Mouse (Mus musculus) lung, postnatal 4 days (tissue): ENCODE data around the gene Heatr6.

ENCODE experiments used
- DNase-seq, 2 experiments: peaks; one replicate each; pipeline ENCODE4 v3.0.0; 2021

Heatr6 gene

GRCm38 (mm10) chr11:83753581-83754181 lies at the start of gene Heatr6:
Gene Heatr6, plus strand, starts transcription at chr11:83753696.
- DNase-seq: peak; percentile 93 to 94

DNA sequence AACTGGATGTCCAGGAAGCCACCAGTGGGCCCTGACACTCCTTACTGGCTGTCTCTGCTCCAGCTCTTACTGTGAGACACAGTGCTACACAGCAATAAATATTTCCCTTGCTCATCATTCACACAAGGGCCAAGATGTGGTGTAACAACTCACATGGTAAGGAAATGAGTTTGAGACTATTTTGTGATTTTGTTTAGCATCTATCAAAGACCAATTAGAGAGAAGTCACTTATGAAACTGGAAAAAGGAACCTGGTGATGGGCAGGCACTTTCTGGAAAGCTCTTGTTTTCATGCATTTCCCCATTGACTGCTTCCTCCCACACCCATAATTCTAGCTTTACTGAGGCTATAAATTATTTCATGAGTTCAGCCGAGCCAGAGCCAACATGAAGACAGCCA lies 49.8 kb upstream of the Heatr6 start, which contains the start of gene Wfdc17:
Wfdc17 (plus strand) TSS at position 287 of the 400 bp plus-strand sequence.
- DNase-seq: no peak

- no peak for DNase-seq
Measured at GRCm38 (mm10) chr11:83708715-83709114, 44.8 kb upstream of the Heatr6 start, which contains the start of gene Wfdc18. Gene Wfdc18, plus strand, starts transcription at chr11:83709015.

DNA sequence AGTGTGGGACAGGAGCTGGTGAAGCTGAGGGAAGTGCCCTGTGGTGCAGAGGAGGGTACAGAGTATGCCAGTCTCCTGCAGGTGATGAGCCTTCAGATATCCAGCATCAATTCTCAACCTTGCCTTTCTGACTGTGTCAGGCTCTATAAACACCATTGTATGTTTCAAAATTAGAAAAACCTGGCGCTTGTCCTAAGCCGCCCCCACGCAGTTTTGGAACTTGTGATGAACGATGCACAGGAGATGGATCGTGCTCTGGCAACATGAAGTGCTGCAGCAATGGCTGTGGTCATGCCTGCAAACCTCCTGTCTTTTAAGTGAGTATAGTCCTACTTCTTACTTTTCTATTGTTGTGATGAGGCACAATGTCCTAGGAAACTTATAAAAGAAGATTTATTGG lies 43.8 kb upstream of the Heatr6 start:
- DNase-seq: no peak

GRCm38 (mm10) chr11:83712671-83713070 lies 40.8 kb upstream of the Heatr6 start:
- DNase-seq: no peak

- no peak for DNase-seq
Measured at GRCm38 (mm10) chr11:83713925-83714324, 39.6 kb upstream of the Heatr6 start.

DNA sequence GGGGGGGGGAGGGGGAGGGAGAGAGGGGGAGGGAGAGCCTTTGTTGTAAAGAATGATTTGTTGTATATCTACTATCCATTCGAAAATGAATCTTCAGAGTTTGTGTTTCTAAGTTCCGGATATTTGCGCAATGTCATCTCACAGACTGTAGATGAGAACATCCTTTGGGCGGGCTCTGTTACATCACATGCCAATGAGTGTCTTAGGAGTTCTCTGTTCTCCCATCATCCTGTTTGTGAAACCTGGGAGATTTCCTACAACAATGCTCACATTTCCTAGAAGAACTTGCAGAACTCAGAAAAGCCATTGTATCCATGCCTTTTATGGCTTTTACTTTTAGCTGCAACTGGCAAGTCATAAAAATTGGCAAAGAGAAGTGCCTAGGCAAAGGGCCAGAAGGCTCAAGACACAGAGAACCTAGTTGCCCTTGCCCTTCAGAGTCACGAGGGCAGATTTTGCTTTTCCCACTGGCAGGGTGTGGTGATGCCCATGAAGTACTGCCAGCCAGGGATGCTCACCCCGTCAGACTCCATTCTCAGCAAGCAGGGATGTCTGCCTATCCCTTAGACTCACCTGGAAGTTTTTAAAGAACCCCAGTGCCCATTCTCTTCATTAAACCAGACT lies 36.3 kb upstream of the Heatr6 start:
- no peak for DNase-seq

GRCm38 (mm10) chr11:83720766-83721165 lies 32.7 kb upstream of the Heatr6 start:
- DNase-seq: no peak

DNA sequence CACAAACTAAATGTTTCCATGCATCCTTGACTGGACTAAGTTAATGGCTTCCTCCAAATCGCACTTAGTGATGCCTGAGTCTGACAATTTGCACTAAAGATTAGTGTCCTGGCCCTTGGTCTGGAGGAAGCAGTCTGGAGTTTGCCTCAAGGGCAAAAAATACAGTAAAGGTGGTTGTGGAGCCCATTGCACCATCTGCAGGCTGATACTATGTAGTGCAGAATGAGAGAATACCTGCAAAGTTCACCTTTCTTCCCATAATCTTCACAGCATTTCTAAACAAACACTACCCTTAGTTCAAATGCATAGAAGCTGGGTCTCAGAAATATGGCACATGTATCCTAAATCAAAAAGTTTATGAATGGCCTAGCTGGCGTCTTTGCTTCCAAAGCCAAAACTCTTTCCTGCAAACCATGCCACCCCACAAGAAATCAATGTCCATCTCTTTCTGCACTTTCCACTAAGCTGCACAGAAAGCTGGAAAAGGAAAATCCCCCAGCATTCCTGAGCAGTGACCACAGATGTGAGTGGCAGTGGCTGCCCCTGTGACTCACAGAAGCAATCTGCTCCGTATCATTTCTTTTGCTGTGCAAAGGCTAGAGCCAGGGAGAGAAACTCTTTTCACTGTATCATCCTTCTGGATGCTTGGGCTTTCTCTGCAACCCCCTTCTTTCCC lies 24.6 kb upstream of the Heatr6 start:
- no peak for DNase-seq

DNA sequence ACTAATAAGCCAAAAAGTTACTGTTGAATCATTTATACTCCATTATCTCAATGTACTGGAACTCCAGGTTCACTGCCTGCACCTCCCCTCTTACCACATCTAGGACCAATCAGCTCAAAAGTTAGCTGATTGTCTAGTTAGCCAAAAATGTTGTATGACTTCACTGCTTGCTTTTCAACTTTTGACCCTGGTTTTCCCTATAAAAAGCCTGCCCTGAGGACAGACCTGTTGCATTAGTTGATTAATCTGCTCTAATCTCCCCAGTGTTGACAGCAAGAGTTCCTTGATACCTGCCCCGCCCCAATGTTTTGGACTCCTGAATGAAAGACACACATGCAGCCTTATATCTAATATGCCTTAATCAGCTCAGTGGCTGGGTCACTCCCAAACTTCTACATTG lies 22.4 kb upstream of the Heatr6 start:
- DNase-seq: no peak

DNA sequence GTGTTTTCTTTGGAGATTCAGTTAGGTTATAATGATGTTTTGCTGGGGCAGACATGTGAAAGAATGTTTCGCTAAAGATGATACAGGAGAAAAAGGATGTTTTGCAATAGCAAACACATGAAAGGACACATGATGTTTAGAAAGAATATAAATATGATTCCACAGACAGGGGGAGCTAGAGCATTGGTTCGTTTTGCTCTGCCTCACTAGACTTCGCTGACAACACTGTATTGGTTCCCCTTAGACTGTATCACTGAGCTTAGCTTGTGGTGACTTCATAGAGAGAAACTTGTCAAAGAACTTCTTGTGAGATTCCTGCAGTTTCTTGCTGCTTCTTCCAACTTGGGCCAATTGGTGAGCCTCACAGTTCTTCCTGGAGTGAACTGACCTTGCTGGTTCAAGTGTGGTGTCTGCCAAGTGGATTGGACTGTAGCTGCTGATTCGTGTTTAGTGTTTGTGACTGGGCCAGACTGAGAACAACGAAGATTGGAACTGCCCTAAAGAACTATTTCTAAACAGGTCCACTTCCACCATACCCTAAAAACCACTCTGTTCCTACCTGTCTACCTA lies 20.3 kb upstream of the Heatr6 start:
- DNase-seq: no peak

DNA sequence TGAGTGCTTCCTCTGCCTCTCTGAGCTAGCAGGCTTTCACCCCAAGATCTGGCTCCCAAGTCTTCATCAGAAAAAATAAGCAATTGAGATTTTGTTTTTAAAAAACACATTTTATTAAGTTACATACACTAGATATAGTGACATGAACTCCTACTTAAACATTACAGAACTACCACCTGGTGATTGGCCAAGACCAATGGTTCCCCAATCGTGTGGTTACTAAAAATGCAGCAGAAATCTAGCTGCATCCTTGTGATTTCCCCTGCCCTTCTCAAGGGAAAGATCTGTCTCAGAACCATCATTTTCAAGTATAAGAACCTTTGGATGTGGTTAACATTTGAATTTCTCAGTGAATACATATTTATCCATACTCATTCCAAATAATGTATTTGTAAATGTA lies 19.3 kb upstream of the Heatr6 start:
- no peak for DNase-seq

- no peak for DNase-seq
Measured at GRCm38 (mm10) chr11:83735881-83736280, 17.6 kb upstream of the Heatr6 start.

GRCm38 (mm10) chr11:83737109-83737558 lies 16.4 kb upstream of the Heatr6 start:
- DNase-seq: no peak

DNA sequence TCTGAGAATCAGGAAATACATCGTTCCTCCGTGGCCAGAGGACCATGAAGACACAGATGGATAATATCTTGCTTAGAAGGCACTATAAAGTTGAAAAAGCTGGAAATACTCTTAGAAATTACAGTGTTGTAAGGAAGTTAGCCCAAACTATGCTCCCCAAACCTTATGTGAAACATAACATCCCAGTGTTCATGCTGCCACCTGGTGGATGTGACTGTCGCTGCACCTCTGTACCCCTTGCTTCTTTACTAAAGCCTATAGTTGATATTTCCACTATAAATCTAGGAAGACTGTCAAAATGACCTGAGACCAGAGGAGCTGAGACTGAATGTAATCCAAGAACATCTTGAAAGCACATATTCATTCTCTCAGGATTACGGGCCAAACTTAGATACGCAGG lies 14.3 kb upstream of the Heatr6 start:
- DNase-seq: peak; percentile 49 to 78

- no peak for DNase-seq
Measured at GRCm38 (mm10) chr11:83740443-83740991, 13.0 kb upstream of the Heatr6 start.

GRCm38 (mm10) chr11:83741841-83742240 lies 11.7 kb upstream of the Heatr6 start:
- DNase-seq: no peak

GRCm38 (mm10) chr11:83742731-83743355 lies 10.7 kb upstream of the Heatr6 start:
- DNase-seq: peak in 1 of 2 experiments; percentile 29

GRCm38 (mm10) chr11:83743525-83743924 lies 10.0 kb upstream of the Heatr6 start:
- no peak for DNase-seq

GRCm38 (mm10) chr11:83746152-83746551 lies 7.3 kb upstream of the Heatr6 start:
- DNase-seq: no peak

DNA sequence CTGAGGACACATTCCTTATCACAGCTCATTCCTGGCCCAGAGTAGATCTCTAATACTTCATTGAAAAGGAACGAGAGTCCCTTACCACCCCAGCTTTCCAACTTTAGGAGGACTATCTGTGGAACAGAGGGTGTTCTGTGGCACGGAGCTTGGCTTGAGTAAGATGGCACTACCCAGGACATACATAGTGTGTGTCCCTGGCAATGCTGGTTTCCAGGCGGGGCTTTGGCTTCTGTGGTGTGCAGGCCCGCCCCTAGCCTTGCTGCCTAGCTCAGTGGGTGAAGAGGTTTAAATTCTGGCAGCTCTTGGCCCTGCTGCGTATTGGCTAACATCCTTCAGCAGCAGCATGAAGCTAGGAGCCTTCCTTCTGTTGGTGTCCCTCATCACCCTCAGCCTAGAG lies 6.8 kb upstream of the Heatr6 start, which contains the start of gene Wfdc21:
Wfdc21 (plus strand) TSS at position 260 of the 400 bp plus-strand sequence.
- DNase-seq: no peak

DNA sequence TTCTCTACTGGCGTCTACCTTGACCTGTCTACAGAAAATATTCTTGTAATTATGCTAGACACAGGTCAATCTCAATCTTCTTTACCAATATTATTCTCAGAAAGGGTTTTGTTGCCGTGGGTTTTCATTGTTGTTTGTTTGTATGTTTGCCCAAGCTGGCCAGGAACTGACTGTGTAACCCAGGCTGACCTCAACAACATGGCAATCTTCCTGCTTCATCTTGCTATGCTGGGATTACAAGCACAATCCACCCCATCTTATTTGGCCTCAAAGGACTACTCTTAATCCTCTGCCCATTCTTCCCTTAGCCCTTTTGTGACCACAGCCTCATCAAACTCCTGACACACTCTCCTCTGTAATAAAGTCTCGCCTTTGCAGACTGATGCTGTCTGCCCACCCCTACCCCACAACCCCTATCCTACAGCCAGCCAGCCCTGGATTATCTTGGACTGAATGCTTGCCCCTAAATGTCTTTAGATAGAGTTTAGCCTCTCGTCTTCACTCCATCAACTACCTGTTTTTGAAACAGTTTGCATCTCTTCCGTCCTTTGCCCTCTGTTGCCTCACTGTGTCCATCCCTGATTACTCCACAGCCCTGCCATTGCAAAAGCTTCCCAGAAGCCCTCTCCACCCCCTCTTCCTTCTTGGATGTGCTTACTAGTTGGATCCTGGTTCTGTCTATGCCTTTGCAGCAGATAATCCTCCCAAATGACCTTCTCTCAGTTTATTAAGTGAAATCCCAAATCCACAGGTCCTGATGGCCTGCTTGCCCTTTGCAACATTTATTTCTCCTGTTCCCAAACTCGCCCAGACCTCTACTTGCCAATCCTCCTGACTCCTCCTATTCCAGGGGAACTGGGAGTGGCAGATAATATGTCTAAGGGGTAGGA lies 5.9 kb upstream of the Heatr6 start:
- peak in 1 of 2 experiments; percentile 36 for DNase-seq
